Mouse (Mus musculus) CH12.LX (cell line): ENCODE data around the gene 1700088E04Rik. TPM values are rescaled to one million over a fixed set of nuclear protein-coding genes. Genes with fewer than 3 reads are reported as not detected.

Experiments used
- DNase-seq: peaks from one replicate; pipeline ENCODE4 v3.0.0-alpha.2; 2013; ENCODE audit errors: extremely low read depth
- H3K27ac ChIP-seq: 2 replicates; pipeline ENCODE4 v1.5.1; 2012; ENCODE audit warnings: low read depth, mild to moderate bottlenecking, control low read depth, moderate library complexity; ENCODE audit not compliant: insufficient read depth
- H3K27me3 ChIP-seq: replicated peaks from 2 replicates; pipeline ENCODE3; 2012; ENCODE audit warnings: inconsistent platforms
- H3K36me3 ChIP-seq, 2 experiments: replicated peaks in 1 of 2; 2 replicates each; pipeline versions ENCODE3 to v1.6.1; 2012; ENCODE audit warnings: inconsistent platforms in 1 of 2, low read length in 1 of 2, mild to moderate bottlenecking in 1 of 2, mixed read lengths in 1 of 2, moderate library complexity in 1 of 2; ENCODE audit not compliant: control insufficient read depth in 1 of 2, insufficient read depth in 1 of 2
- H3K4me1 ChIP-seq, 2 experiments: 2 replicates each; pipeline ENCODE4 v1.6.1; 2012; ENCODE audit warnings: inconsistent platforms in 1 of 2, moderate library complexity in 1 of 2; ENCODE audit not compliant: insufficient read depth in 2 of 2, control insufficient read depth in 1 of 2
- H3K4me2 ChIP-seq: 2 replicates; pipeline ENCODE4 v1.6.1; 2012; ENCODE audit warnings: low read depth, mild to moderate bottlenecking, control low read depth; ENCODE audit not compliant: poor library complexity, insufficient read depth, severe bottlenecking
- H3K4me3 ChIP-seq, 3 experiments: fragments of 150-350 bp in 1 of 3; sonication (generic) in 1 of 3; replicated peaks in 1 of 3; 2 replicates each; pipeline versions ENCODE3 to v1.5.1; 2011 to 2012; ENCODE audit warnings: low read depth in 2 of 3, low read length in 2 of 3, mild to moderate bottlenecking in 2 of 3, moderate library complexity in 2 of 3, control low read depth in 1 of 3, improper control_type of control experiment in 1 of 3, inconsistent platforms in 1 of 3, mixed read lengths in 1 of 3; ENCODE audit not compliant: poor library complexity in 1 of 3
- H3K79me2 ChIP-seq: replicated peaks from 2 replicates; pipeline ENCODE4 v1.6.1; 2012; ENCODE audit warnings: mild to moderate bottlenecking, moderate library complexity; ENCODE audit not compliant: control insufficient read depth, poor library complexity, insufficient read depth, severe bottlenecking; ENCODE audit errors: extremely low read depth
- H3K9ac ChIP-seq: 2 replicates; pipeline ENCODE4 v1.6.1; 2012; ENCODE audit warnings: low read depth, mild to moderate bottlenecking, control low read depth, moderate library complexity; ENCODE audit not compliant: insufficient read depth
- H3K9me3 ChIP-seq: replicated peaks from 2 replicates; pipeline ENCODE3; 2012; ENCODE audit warnings: low read length, inconsistent platforms, mixed read lengths
- CHD2 ChIP-seq: IDR thresholded peaks from 2 replicates; pipeline ENCODE4 v1.6.1; 2011; ENCODE audit warnings: low read length, improper control_type of control experiment
- ELF1 ChIP-seq: IDR thresholded peaks from 2 replicates; pipeline ENCODE4 v1.6.1; 2014; ENCODE audit warnings: low read depth, mild to moderate bottlenecking, inconsistent platforms, low read length, improper control_type of control experiment
- GABPA ChIP-seq: IDR thresholded peaks from 2 replicates; pipeline ENCODE4 v1.6.1; 2012; ENCODE audit warnings: low read depth, low read length, improper control_type of control experiment, inconsistent platforms; ENCODE audit not compliant: insufficient replicate concordance
- IRF4 ChIP-seq: IDR thresholded peaks from 2 replicates; pipeline ENCODE4 v1.6.1; 2014; ENCODE audit warnings: low read depth, mild to moderate bottlenecking, inconsistent platforms, low read length, improper control_type of control experiment
- JUN ChIP-seq: IDR thresholded peaks from 2 replicates; pipeline ENCODE4 v1.6.1; 2011; ENCODE audit warnings: low read depth, mild to moderate bottlenecking, low read length, improper control_type of control experiment, moderate library complexity; ENCODE audit not compliant: insufficient read depth
- JUND ChIP-seq: conservative IDR thresholded peaks from 2 replicates; pipeline ENCODE4 v1.6.1; 2011; ENCODE audit warnings: low read depth, low read length, improper control_type of control experiment
- KAT2A ChIP-seq: IDR thresholded peaks from 2 replicates; pipeline ENCODE4 v1.6.1; 2012; ENCODE audit warnings: low read length, improper control_type of control experiment, inconsistent platforms; ENCODE audit not compliant: insufficient replicate concordance
- MAX ChIP-seq: IDR thresholded peaks from 2 replicates; pipeline ENCODE4 v1.6.1; 2011; ENCODE audit warnings: low read length, improper control_type of control experiment
- MAZ ChIP-seq: IDR thresholded peaks from 2 replicates; pipeline ENCODE4 v1.6.1; 2012; ENCODE audit warnings: low read depth, mild to moderate bottlenecking, inconsistent platforms, low read length, improper control_type of control experiment, moderate library complexity
- MEF2A ChIP-seq: IDR thresholded peaks from 2 replicates; pipeline ENCODE4 v1.6.1; 2014; ENCODE audit warnings: low read depth, mild to moderate bottlenecking, inconsistent platforms, low read length, improper control_type of control experiment, borderline replicate concordance
- PAX5 ChIP-seq: IDR thresholded peaks from 2 replicates; pipeline ENCODE4 v1.6.1; 2012; ENCODE audit warnings: low read length, inconsistent platforms, mixed read lengths
- RAD21 ChIP-seq: IDR thresholded peaks from 2 replicates; pipeline ENCODE4 v1.6.1; 2011; ENCODE audit warnings: low read depth, mild to moderate bottlenecking, low read length, improper control_type of control experiment, moderate library complexity
- RCOR1 ChIP-seq: conservative IDR thresholded peaks from 2 replicates; pipeline ENCODE4 v1.6.1; 2012; ENCODE audit warnings: low read depth, mild to moderate bottlenecking, inconsistent platforms, low read length, improper control_type of control experiment
- SMC3 ChIP-seq: IDR thresholded peaks from 2 replicates; pipeline ENCODE4 v1.6.1; 2011; ENCODE audit warnings: low read depth, low read length, improper control_type of control experiment
- TBP ChIP-seq: conservative IDR thresholded peaks from 2 replicates; pipeline ENCODE4 v1.6.1; 2011; ENCODE audit warnings: low read depth, low read length, improper control_type of control experiment
- TCF12 ChIP-seq: IDR thresholded peaks from 2 replicates; pipeline ENCODE4 v1.6.1; 2014; ENCODE audit warnings: low read depth, mild to moderate bottlenecking, inconsistent platforms, low read length, improper control_type of control experiment
- USF2 ChIP-seq: conservative IDR thresholded peaks from 2 replicates; pipeline ENCODE4 v1.6.1; 2011; ENCODE audit warnings: low read depth, low read length, improper control_type of control experiment
- ZC3H11A ChIP-seq: IDR thresholded peaks from 2 replicates; pipeline ENCODE4 v1.6.1; 2012; ENCODE audit warnings: low read depth, mild to moderate bottlenecking, inconsistent platforms, low read length, improper control_type of control experiment
- ZNF384 ChIP-seq: IDR thresholded peaks from 2 replicates; pipeline ENCODE4 v1.6.1; 2012; ENCODE audit warnings: low read depth, low read length, improper control_type of control experiment, inconsistent platforms
- dilution Hi-C: fragments of 300-500 bp; cut with MboI; formaldehyde crosslinking; loops from 2 replicates; pipeline ENCODE4 v1.14.3; 2020; ENCODE audit warnings: low sequenced_read_pairs; ENCODE audit not compliant: extremely low pct_unique_long_range_greater_than_20kb, extremely low pct_ligation_motif_present
- in situ Hi-C: fragments of 300-500 bp; cut with MboI; formaldehyde crosslinking; loops from 3 replicates; pipeline ENCODE4 v1.14.3; 2019; ENCODE audit warnings: low sequenced_read_pairs, low pct_ligation_motif_present, low pct_unique_long_range_greater_than_20kb, mixed read lengths
- polyA plus RNA-seq: library from polyadenylated mRNA; unstranded; fragments of >175 nt; gene quantifications from 2 replicates; pipeline ENCODE4 v1.2.1, GENCODE M21; 2012; ENCODE audit warnings: low read depth; ENCODE audit not compliant: insufficient read length
- total RNA-seq, 2 experiments: library from RNA; depleted of rRNA; stranded (reverse); fragments of 300-350 nt in 1 of 2; fragments of >200 nt in 1 of 2; gene quantifications; 2 replicates each; pipeline ENCODE4 v1.2.3; 2012 to 2014

Gene 1700088E04Rik
- total and polyA plus RNA-seq, 3 experiments, result 1.0 to 4.2 (median 2.1) TPM

DNA sequence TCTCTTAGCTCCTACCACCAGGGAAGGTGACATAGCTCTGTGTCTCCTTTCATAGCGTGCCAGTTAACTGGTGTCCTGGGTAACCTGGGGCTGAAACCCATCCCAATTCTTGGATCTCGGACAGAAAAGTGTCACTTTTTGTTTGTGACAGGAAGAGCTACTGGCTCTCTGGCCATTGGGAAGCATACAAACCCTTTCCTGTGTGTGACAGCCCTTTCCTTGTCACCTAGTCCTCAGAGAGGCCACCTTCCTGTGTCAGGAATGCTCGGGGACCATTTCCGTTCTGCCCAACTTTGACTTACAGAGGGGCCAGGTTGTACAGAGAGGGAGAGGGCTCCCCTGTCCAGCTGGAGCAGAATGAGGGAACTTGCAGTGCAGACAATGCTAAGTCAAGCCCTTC lies 41.6 kb downstream of the 1700088E04Rik start:
- in situ Hi-C loops (loop anchor here (5.0 kb wide), 1 partner anchor 38 kb away; no protein-coding TSS in a partner anchor), dilution Hi-C loops (no loop called here)
- H3K4me2 ChIP-seq, result no peak overlapping the region

DNA sequence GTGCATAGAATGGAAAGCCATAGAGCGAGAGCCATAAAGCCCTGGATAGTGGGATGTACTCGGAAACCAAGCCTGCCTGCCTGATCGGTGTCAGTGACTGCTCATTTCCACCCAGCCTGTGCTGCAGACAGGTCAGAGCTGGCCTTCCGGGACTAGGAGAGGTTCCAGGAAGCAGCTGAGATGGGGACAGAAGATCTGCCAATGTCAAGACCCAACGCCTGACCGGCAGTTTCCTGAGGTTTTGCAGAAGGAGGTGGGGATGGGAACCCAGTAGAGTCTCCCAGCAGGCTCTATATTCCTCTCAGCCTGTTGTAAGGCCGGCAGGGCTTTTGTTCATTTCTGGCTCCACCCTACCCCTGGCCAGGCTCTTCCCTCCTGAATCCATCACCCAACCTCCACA lies 42.2 kb downstream of the 1700088E04Rik start:
- Histone ChIP-seq H3K4me1 (no peaks in the 10 kb centered on the region), H3K4me3 (no peak overlapping the region), H3K27me3 (no peaks in the 10 kb centered on the region), H3K4me2 (no peak overlapping the region), H3K9ac (no peak overlapping the region), H3K79me2 (no peaks in the 10 kb centered on the region), H3K36me3 (peaks cover 17 to 31% of the 10 kb centered on the region in 2 experiments), H3K9me3 (no peaks in the 10 kb centered on the region), H3K27ac (no peak overlapping the region)
- no peak for TF ChIP-seq KAT2A
- no peak for TF ChIP-seq ZNF384
- TF ChIP-seq JUN, result no peak
- TF ChIP-seq RCOR1, result no peak
- TF ChIP-seq CHD2, result no peak
- TF ChIP-seq MAZ, result no peak
- TF ChIP-seq MEF2A, result no peak
- no peak for TF ChIP-seq GABPA
- TF ChIP-seq JUND, result no peak
- no peak for TF ChIP-seq IRF4
- TF ChIP-seq ELF1, result no peak
- TF ChIP-seq ZC3H11A, result no peak
- TF ChIP-seq MAX, result no peak
- no peak for TF ChIP-seq TCF12
- in situ Hi-C loops, result loop anchor here (5.0 kb wide), 1 partner anchor 38 kb away; no protein-coding TSS in a partner anchor
- dilution Hi-C loops, result no loop called here
- no peak for DNase-seq

More for the DNA sequence above, 41.6 kb downstream of the 1700088E04Rik start:
- H3K36me3 ChIP-seq, result peaks cover 11 to 25% of the 10 kb centered on the region in 2 experiments
- H3K9me3 ChIP-seq, result no peaks in the 10 kb centered on the region
- TF ChIP-seq CHD2, result no peak
- no peak for TF ChIP-seq TBP
- no peak for TF ChIP-seq PAX5
- no peak for TF ChIP-seq RAD21
- TF ChIP-seq USF2, result no peak
- TF ChIP-seq SMC3, result no peak
- no peak overlapping the region for H3K4me3 ChIP-seq
- no peaks in the 10 kb centered on the region for H3K4me1 ChIP-seq
- no peak for DNase-seq
- no peak overlapping the region for H3K27ac ChIP-seq
- no peaks in the 10 kb centered on the region for H3K27me3 ChIP-seq
- no peak overlapping the region for H3K9ac ChIP-seq
- H3K79me2 ChIP-seq, result no peaks in the 10 kb centered on the region
